Mouse (Mus musculus): ENCODE measurements around the gene Gm43064.
A peak's percentile ranks its signal among the peaks of the same experiment; 100 is the strongest.

- TF ChIP-seq CTCF (IDR thresholded peaks at IDR 0.05; ENCODE audit: borderline replicate concordance, insufficient read depth, low read depth, low read length): no peak
- TF ChIP-seq POLR2A (IDR thresholded peaks at IDR 0.05; ENCODE audit: borderline replicate concordance, insufficient read depth, low read length): peak; percentile 72; the same call in 1 of the 2 replicates
Measured at GRCm38 (mm10) chr3:103808891-103809798, at the start of gene Gm43064, which contains the start of the genes Dclre1b and Ap4b1.
